Mouse (Mus musculus) ES-Bruce4 (cell line): Measurements from ENCODE around the gene Stk39. TPM values are rescaled to one million over a fixed set of nuclear protein-coding genes. Genes with fewer than 3 reads are reported as not detected.

Experiments
- H3K27ac ChIP-seq: 2 replicates; pipeline ENCODE4 v1.5.1; 2012; ENCODE audit warnings: low read length, inconsistent platforms; ENCODE audit not compliant: insufficient read depth
- H3K27me3 ChIP-seq: 2 replicates; pipeline ENCODE4 v1.6.1; 2012; ENCODE audit warnings: mild to moderate bottlenecking, low read length, inconsistent platforms; ENCODE audit not compliant: control insufficient read depth, poor library complexity, insufficient read depth, severe bottlenecking
- H3K36me3 ChIP-seq: 2 replicates; pipeline ENCODE4 v1.6.1; 2012; ENCODE audit warnings: inconsistent platforms, mild to moderate bottlenecking, low read length, moderate library complexity; ENCODE audit not compliant: control insufficient read depth, poor library complexity, insufficient read depth, severe bottlenecking
- H3K4me1 ChIP-seq: one replicate; pipeline ENCODE4 v1.8.1; 2011; ENCODE audit warnings: low read length; ENCODE audit not compliant: control insufficient read depth, insufficient read depth
- H3K4me3 ChIP-seq: 2 replicates; pipeline ENCODE4 v1.5.1; 2011; ENCODE audit warnings: low read depth, mild to moderate bottlenecking, low read length
- H3K9ac ChIP-seq: 2 replicates; pipeline ENCODE4 v1.6.1; 2012; ENCODE audit warnings: low read depth, mild to moderate bottlenecking, inconsistent platforms; ENCODE audit not compliant: poor library complexity, severe bottlenecking
- H3K9me3 ChIP-seq: replicated peaks from 2 replicates; pipeline ENCODE4 v1.6.1; 2012; ENCODE audit warnings: mild to moderate bottlenecking, low read length, inconsistent platforms; ENCODE audit not compliant: control insufficient read depth, poor library complexity, insufficient read depth, severe bottlenecking
- CTCF ChIP-seq: IDR thresholded peaks from one replicate; pipeline ENCODE4 v1.8.1; 2011; ENCODE audit warnings: low read depth, low read length
- EP300 ChIP-seq: IDR thresholded peaks from 2 replicates; pipeline ENCODE4 v1.6.1; 2011; ENCODE audit warnings: low read depth, low read length; ENCODE audit not compliant: insufficient read depth
- POLR2A ChIP-seq: IDR thresholded peaks from one replicate; pipeline ENCODE4 v1.8.1; 2011; ENCODE audit warnings: low read length; ENCODE audit not compliant: insufficient read depth
- polyA plus RNA-seq: library from polyadenylated mRNA; stranded (reverse); fragments of >200 nt; gene quantifications from 2 replicates; pipeline ENCODE4 v1.2.4, GENCODE M21; 2011; ENCODE audit warnings: low read depth; ENCODE audit not compliant: missing spikeins, insufficient read depth, insufficient read length

Stk39 gene
- polyA plus RNA-seq, 1 experiment, result 7.6 TPM

DNA sequence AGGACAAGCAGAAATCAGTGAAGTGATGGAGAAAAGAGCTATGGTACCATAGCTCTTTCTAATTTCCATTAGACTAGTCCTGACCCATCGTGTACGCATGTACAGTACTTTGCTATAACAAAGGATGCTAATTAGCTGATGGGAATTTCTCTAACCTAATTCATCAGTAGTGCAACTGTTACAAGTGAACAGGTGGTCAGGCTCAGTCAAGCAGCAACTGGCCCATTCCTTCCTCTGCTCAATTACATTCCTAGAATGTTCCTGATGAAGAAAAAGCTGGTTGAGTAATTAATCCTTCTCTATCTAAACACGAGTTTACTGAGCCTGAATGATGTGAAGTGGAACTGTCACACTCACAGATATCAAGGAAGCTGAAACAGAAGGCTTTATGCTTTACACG lies 275.8 kb downstream of the Stk39 start:
- no peaks in the 10 kb centered on the region for H3K36me3 ChIP-seq
- no peak overlapping the region for H3K27ac ChIP-seq
- no peak for TF ChIP-seq POLR2A
- no peak for TF ChIP-seq EP300
- TF ChIP-seq CTCF, result no peak
- no peaks in the 10 kb centered on the region for H3K9me3 ChIP-seq
- H3K9ac ChIP-seq, result no peak overlapping the region
- no peaks in the 10 kb centered on the region for H3K4me1 ChIP-seq
- no peaks in the 10 kb centered on the region; the same call in 1 of the 2 replicates for H3K27me3 ChIP-seq
- no peak overlapping the region for H3K4me3 ChIP-seq

DNA sequence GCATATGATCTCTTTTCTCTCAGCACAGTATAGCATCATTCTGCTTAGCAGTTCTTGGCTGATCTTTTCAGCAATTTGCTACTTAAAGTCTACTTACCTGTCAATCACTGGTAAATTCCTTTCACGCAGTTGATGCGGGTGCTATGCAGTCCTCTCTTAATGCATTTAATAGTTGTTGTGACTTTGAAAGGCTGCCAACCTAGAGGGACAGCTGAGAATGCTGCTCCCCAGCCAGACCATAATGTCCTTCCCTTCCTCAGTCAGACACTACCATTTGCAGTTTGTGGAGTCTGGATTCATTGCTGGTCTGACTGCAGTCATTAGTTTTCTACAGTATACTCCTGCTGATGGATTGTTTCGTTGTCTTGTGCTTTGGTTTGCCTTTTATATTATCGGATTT lies 277.6 kb downstream of the Stk39 start:
- Histone ChIP-seq H3K4me3 (no peak overlapping the region), H3K27ac (no peak overlapping the region), H3K4me1 (no peaks in the 10 kb centered on the region), H3K36me3 (no peaks in the 10 kb centered on the region), H3K9ac (no peak overlapping the region), H3K9me3 (no peaks in the 10 kb centered on the region), H3K27me3 (no peaks in the 10 kb centered on the region; the same call in 1 of the 2 replicates)
- TF ChIP-seq CTCF (no peak), POLR2A (no peak), EP300 (no peak)

DNA sequence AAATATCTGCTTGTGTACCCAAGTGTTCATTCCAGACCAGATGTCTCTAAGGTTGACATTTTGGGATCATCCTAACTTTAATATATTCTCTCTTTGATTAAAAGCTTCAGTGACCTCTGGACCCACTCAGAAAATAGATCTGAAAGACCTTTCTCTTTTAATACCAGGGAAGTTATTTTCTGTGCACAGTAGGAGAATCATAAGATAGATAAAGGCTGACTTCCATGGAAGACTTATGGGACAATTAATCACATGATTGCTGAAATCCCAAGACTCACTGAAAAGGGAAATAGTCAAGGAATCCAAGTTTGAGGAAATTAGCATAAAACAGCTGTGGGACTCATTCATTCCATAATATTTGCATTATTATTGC lies 278.6 kb downstream of the Stk39 start:
- no peak for TF ChIP-seq EP300
- no peak for TF ChIP-seq CTCF
- TF ChIP-seq POLR2A, result no peak
- Histone ChIP-seq H3K27ac (no peak overlapping the region), H3K27me3 (no peaks in the 10 kb centered on the region; the same call in 1 of the 2 replicates), H3K4me1 (no peaks in the 10 kb centered on the region), H3K9me3 (no peaks in the 10 kb centered on the region), H3K9ac (no peak overlapping the region), H3K36me3 (no peaks in the 10 kb centered on the region), H3K4me3 (no peak overlapping the region)

DNA sequence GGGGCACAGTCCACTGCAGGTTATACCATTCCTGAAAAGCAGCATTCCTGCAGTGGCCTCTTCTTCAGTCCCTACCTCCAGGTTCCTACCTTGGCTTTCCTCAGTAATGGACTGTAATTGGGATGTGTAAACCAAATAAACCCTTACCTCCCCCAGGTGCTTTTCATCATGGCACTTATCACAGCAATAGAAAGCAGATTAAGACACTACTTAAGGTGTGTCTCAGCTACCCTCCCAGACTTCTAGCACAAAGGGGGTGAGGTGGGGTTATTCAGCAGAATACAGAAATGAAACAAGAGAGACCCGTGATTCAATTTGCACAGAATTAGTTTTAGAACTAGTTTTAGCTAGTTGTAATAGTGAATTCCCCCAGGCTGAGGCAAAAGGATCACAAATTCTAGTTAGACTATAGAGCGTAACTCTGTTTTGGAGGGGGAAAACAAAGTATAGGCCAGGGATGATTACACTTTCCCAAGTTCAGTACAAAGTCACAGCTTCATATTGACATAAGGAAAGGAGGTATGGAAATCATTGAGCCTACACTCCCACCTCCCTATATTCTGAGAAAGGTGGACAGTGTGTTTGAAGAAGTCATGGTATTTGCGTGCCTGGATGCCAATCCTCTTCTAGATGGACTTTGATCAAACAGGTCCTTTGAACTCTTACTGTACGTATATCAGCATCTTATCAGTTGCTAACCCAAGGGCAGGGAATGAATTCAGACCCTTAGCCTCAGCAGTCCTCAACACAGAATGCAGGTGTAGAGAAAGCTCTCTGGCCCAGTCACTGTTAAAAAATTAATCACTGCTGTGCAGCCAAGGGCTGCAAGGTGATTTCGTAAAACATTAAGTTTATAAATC lies 279.2 kb downstream of the Stk39 start:
- no peaks in the 10 kb centered on the region for H3K4me1 ChIP-seq
- H3K36me3 ChIP-seq, result no peaks in the 10 kb centered on the region
- H3K9me3 ChIP-seq, result no peaks in the 10 kb centered on the region
- H3K27me3 ChIP-seq, result no peaks in the 10 kb centered on the region; the same call in 1 of the 2 replicates
- no peak overlapping the region for H3K9ac ChIP-seq
- no peak overlapping the region for H3K27ac ChIP-seq
- TF ChIP-seq POLR2A (no peak), EP300 (no peak), CTCF (no peak)
- H3K4me3 ChIP-seq, result no peak overlapping the region

DNA sequence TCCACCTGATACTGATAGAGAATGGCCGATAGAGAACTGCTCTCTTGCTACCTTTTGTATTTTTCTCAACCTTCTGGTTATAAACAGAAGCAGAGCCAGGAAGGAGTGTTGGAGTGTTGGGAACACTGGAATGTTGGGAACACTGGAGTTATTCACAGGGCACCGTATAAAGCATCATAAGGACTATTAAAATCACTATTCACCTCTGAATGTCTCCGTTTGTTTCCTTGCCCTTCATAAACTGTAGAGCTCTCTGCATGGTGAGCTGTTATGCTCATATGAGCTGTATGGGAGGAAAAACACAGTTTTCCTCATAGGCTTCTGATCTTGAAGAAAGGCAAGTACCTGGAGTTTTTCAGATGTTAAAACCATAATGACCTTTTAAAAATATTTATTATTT lies 295.6 kb downstream of the Stk39 start:
- Histone ChIP-seq H3K27ac (no peak overlapping the region), H3K9ac (no peak overlapping the region), H3K9me3 (no peaks in the 10 kb centered on the region), H3K27me3 (no peaks in the 10 kb centered on the region), H3K4me1 (no peaks in the 10 kb centered on the region), H3K36me3 (no peaks in the 10 kb centered on the region), H3K4me3 (no peak overlapping the region)
- no peak for TF ChIP-seq EP300
- no peak for TF ChIP-seq CTCF

- H3K9ac ChIP-seq, result no peak overlapping the region
- H3K27me3 ChIP-seq, result no peaks in the 10 kb centered on the region
- H3K4me1 ChIP-seq, result no peaks in the 10 kb centered on the region
- H3K4me3 ChIP-seq, result no peak overlapping the region
- H3K9me3 ChIP-seq, result no peaks in the 10 kb centered on the region
- H3K36me3 ChIP-seq, result no peaks in the 10 kb centered on the region
- no peak for TF ChIP-seq EP300
- no peak for TF ChIP-seq CTCF
- TF ChIP-seq POLR2A, result no peak
- no peak overlapping the region for H3K27ac ChIP-seq
These were observed 300.8 kb downstream of the Stk39 start for GRCm38 (mm10) chr2:68171306-68171705.
